Mouse (Mus musculus) brain, embryonic 14.5 days (tissue): Measurements from ENCODE around the gene Ophn1.

ENCODE experiments used
- CTCF ChIP-seq: fragments of 200-500 bp; IDR thresholded peaks from 2 replicates; pipeline ENCODE4 v1.5.1; 2012; ENCODE audit warnings: inconsistent platforms, mild to moderate bottlenecking, moderate library complexity, borderline replicate concordance; ENCODE audit not compliant: insufficient read depth, insufficient read length; ENCODE audit errors: extremely low read depth
- POLR2A ChIP-seq: fragments of 200-500 bp; IDR thresholded peaks from 2 replicates; pipeline ENCODE4 v1.6.1; 2012; ENCODE audit warnings: mild to moderate bottlenecking, inconsistent platforms, borderline replicate concordance; ENCODE audit not compliant: poor library complexity, insufficient read depth, insufficient read length, severe bottlenecking; ENCODE audit errors: extremely low read depth

- TF ChIP-seq CTCF: no peak
- TF ChIP-seq POLR2A: no peak
Measured at GRCm38 (mm10) chrX:98872064-98872463, 18.8 kb downstream of the Ophn1 start.
